In genomic region chr8:89239626-89240025, GRCm38 (mm10) we compare ENCODE assay signal across 26 mouse cellular contexts.
DNase-seq lines count a peak whose midpoint lies in the region; ATAC-seq lines count a peak whose summit lies in the region.
"Had no signal": no experiment of that assay in that cellular context is flagged by ENCODE, and none has a peak within 500 bp of the region (broad histone marks: within the 10 kb centered on the region; RNA-seq: fewer than 3 reads in every experiment).

No protein-coding gene starts in this region.

- no peak overlapping the region for H3K4me3 ChIP-seq in kidney, embryonic 15.5 days (replicated peaks)
- no peak overlapping the region for H3K4me3 ChIP-seq in midbrain, embryonic 11.5 days (ENCODE audit: low read depth, low read length)
- H3K4me3 ChIP-seq in midbrain, embryonic 16.5 days (ENCODE audit: low read depth, low read length): no peak overlapping the region
- H3K4me3 ChIP-seq: erythroblast, embryonic 14.5 days; gastrocnemius, adult 2 months; heart, adult 2 months; heart, embryonic 12.5 days; hindbrain, embryonic 13.5 days; limb, embryonic 13.5 days; liver, embryonic 13.5 days; megakaryocyte, embryonic 14.5 days; midbrain, embryonic 13.5 days had no signal

- no peak overlapping the region for H3K4me2 ChIP-seq in kidney, embryonic 15.5 days
- no peak overlapping the region for H3K4me2 ChIP-seq in midbrain, embryonic 11.5 days
- no peak overlapping the region for H3K4me2 ChIP-seq in midbrain, embryonic 16.5 days (ENCODE audit: low read length)
- H3K4me2 ChIP-seq: heart, embryonic 12.5 days; hindbrain, embryonic 13.5 days; limb, embryonic 13.5 days; liver, embryonic 13.5 days; midbrain, embryonic 13.5 days had no signal

- H3K27me3 ChIP-seq in kidney, embryonic 15.5 days: peaks cover 12% of the 10 kb centered on the region; the same call in 1 of the 2 replicates
- peaks cover 3% of the 10 kb centered on the region; the same call in 1 of the 2 replicates for H3K27me3 ChIP-seq in midbrain, embryonic 11.5 days (ENCODE audit: control insufficient read depth, insufficient read depth, low read length)
- H3K27me3 ChIP-seq in midbrain, embryonic 16.5 days (ENCODE audit: control insufficient read depth, insufficient read depth, low read depth, low read length): peaks cover 6% of the 10 kb centered on the region; the same call in 1 of the 2 replicates

- no peaks in the 10 kb centered on the region for H3K9me3 ChIP-seq in kidney, embryonic 15.5 days (replicated peaks)
- no peaks in the 10 kb centered on the region for H3K9me3 ChIP-seq in midbrain, embryonic 11.5 days (ENCODE audit: control insufficient read depth, low read length)
- no peaks in the 10 kb centered on the region for H3K9me3 ChIP-seq in midbrain, embryonic 16.5 days (replicated peaks; ENCODE audit: control insufficient read depth, low read length, poor library complexity, severe bottlenecking)
- H3K9me3 ChIP-seq: heart, embryonic 12.5 days; hindbrain, embryonic 13.5 days; limb, embryonic 13.5 days; liver, embryonic 13.5 days; midbrain, embryonic 13.5 days had no signal

- WGBS in kidney, embryonic 15.5 days: 95% methylated on average over 2 of the region's 2 CpGs
- WGBS in midbrain, embryonic 11.5 days: 88% methylated on average over 2 of the region's 2 CpGs
- whole genome bisulfite sequencing in midbrain, embryonic 16.5 days: 60% methylated on average over 2 of the region's 2 CpGs

- H3K9ac ChIP-seq in kidney, embryonic 15.5 days: no peak overlapping the region
- no peak overlapping the region for H3K9ac ChIP-seq in midbrain, embryonic 11.5 days (ENCODE audit: low read length)
- H3K9ac ChIP-seq in midbrain, embryonic 16.5 days (ENCODE audit: low read depth, low read length): no peak overlapping the region
- H3K9ac ChIP-seq: heart, embryonic 12.5 days; hindbrain, embryonic 13.5 days; limb, embryonic 13.5 days; liver, embryonic 13.5 days; midbrain, embryonic 13.5 days had no signal

- H3K4me1 ChIP-seq in kidney, embryonic 15.5 days: 0 out of 2 replicates have a peak, but pooled peaks cover 5% of the 10 kb centered on the region
- H3K4me1 ChIP-seq in midbrain, embryonic 11.5 days (ENCODE audit: control insufficient read depth, insufficient read depth, low read length): peaks cover 13% of the 10 kb centered on the region
- no peaks in the 10 kb centered on the region for H3K4me1 ChIP-seq in midbrain, embryonic 16.5 days (ENCODE audit: control insufficient read depth, insufficient read depth, low read length)
- H3K4me1 ChIP-seq: heart, embryonic 12.5 days; liver, embryonic 13.5 days; megakaryocyte, embryonic 14.5 days had no signal

- ATAC-seq in kidney, embryonic 15.5 days (replicated peaks; ENCODE audit: low FRiP score): no peak
- ATAC-seq in midbrain, embryonic 11.5 days (ENCODE audit: low FRiP score): no peak
- no peak for ATAC-seq in midbrain, embryonic 16.5 days
- ATAC-seq: forebrain, embryonic 16.5 days; intestine, embryonic 16.5 days; lung, postnatal 0 days; midbrain, embryonic 13.5 days; Patski had no signal

- H3K27ac ChIP-seq in kidney, embryonic 15.5 days: no peak overlapping the region
- H3K27ac ChIP-seq in midbrain, embryonic 11.5 days (ENCODE audit: low read depth, low read length): no peak overlapping the region
- H3K27ac ChIP-seq in midbrain, embryonic 16.5 days (ENCODE audit: low read length): no peak overlapping the region
- H3K27ac ChIP-seq: gastrocnemius, adult 2 months; heart, adult 2 months; hindbrain, embryonic 13.5 days; limb, embryonic 13.5 days; liver, embryonic 13.5 days; midbrain, embryonic 13.5 days had no signal

- no peaks in the 10 kb centered on the region for H3K36me3 ChIP-seq in kidney, embryonic 15.5 days
- no peaks in the 10 kb centered on the region for H3K36me3 ChIP-seq in midbrain, embryonic 11.5 days (ENCODE audit: control insufficient read depth, insufficient read depth, low read length)
- H3K36me3 ChIP-seq in midbrain, embryonic 16.5 days (ENCODE audit: control insufficient read depth, insufficient read depth, low read length): no peaks in the 10 kb centered on the region
- H3K36me3 ChIP-seq: heart, embryonic 12.5 days; hindbrain, embryonic 13.5 days; limb, embryonic 13.5 days; liver, embryonic 13.5 days; midbrain, embryonic 13.5 days had no signal

- peak; percentile 72 to 79 for DNase-seq in cerebellum, postnatal 10 days
- no peak for DNase-seq in cerebellum, adult 9-11 months
- peak; percentile 40 for DNase-seq in kidney, adult 18-20 months
- DNase-seq in midbrain, embryonic 11.5 days (ENCODE audit: low spot score, missing footprints): peak; percentile 68
- no peak for DNase-seq in thymus, postnatal 4 days
- no peak for DNase-seq in embryo, embryonic 11 days
- DNase-seq: adrenal gland, postnatal 36 days; gastrocnemius, adult 2 months; gastrocnemius, postnatal 36 days; heart, adult 2 months; heart, postnatal 4 days; liver, embryonic 13.5 days; lung, adult 18-20 months; lung, postnatal 4 days had no signal

Comparison
In these comparisons a context has a peak if more than half of its experiments do, and no peak if none do; other contexts are left out.
1. DNase-seq: peak in cerebellum, postnatal 10 days (2 of 2), kidney, adult 18-20 months (single experiment) and midbrain, embryonic 11.5 days (single experiment); none in cerebellum, adult 9-11 months (single experiment), thymus, postnatal 4 days (single experiment) and embryo, embryonic 11 days (single experiment).